Mouse (Mus musculus): ENCODE measurements around the gene Padi1. TPM values are rescaled to one million over a fixed set of nuclear protein-coding genes. Genes with fewer than 3 reads are reported as not detected.

Padi1 gene
- 0.02 TPM in 1 of 2 replicates, not detected in the other for polyA plus RNA-seq (2015; fragmentation: Nextera tagmentation; extraction: Ambion mirVana)

DNA sequence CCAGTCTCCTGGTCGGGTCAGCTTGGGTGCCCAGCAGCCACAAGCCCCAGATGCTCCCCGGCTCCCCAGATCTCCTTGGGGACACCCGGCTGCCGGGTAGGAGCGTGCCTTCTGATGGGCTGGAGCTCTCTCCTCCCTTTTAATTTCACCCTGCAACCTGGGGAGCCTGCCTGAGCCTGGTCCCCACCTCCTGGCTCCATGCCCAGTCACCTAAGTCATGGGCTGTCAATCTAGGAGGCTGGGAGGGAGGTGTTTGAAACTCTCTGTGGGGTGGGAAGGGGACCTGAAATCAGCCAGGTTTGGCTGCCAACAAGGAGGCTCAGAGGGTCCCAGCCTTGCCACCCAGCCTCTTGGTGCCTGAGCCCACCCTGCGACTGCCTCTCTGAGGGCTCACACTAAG, at the start of gene Padi1:
Gene Padi1 (minus strand): TSS at position 113 of the 400 bp plus-strand sequence.
- H3K4me1 ChIP-seq (ENCODE audit: insufficient read depth), result no peaks in the 10 kb centered on the region
- H3K9ac ChIP-seq (replicated peaks), result no peak within 1 kb of the TSS
- no peak for TF ChIP-seq EP300 (IDR thresholded peaks at IDR 0.05; ENCODE audit: low read depth)
- TF ChIP-seq CTCF (IDR thresholded peaks at IDR 0.05; ENCODE audit: low read depth), result no peak
- no peak within 1 kb of the TSS for H3K27ac ChIP-seq (ENCODE audit: low read depth)
- no peak for DNase-seq
- 0 out of 2 replicates have a peak, but pooled peaks cover 2% of the 10 kb centered on the region for H3K27me3 ChIP-seq (ENCODE audit: insufficient read depth, low read length)
- no peaks in the 10 kb centered on the region for H3K36me3 ChIP-seq (replicated peaks; ENCODE audit: insufficient read depth, low read length)
- no peaks in the 10 kb centered on the region for H3K9me3 ChIP-seq (ENCODE audit: low read length)
- 83% methylated on average over 6 of the region's 6 CpGs for WGBS (ENCODE audit: insufficient replicate concordance)
- ATAC-seq, result no peak
- H3K4me3 ChIP-seq (ENCODE audit: low read depth, low read length), result no peak within 1 kb of the TSS
- no peak within 1 kb of the TSS for H3K4me2 ChIP-seq (ENCODE audit: low read depth, low read length)

DNA sequence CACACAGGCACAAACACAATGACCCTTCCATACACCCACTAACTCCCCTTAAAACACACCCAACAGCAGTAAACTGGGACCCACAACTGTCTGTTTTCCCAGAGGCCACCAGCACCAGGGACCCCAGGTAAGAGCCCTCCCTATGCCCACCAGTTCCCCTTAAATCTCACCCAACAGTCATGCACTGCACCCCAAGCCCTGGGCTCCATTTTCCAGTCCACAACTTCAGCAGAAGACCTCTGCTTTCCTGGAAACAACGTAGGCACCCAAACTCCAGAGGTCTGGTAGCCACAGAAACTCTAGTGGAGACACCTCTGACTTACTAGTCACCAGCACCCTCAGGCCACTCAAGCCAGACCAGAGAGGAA, 46.6 kb upstream of the Padi1 start:
- Histone ChIP-seq H3K4me2 (ENCODE audit: low read depth, low read length) (no peak overlapping the region), H3K36me3 (replicated peaks; ENCODE audit: insufficient read depth, low read length) (no peaks in the 10 kb centered on the region), H3K4me1 (ENCODE audit: insufficient read depth) (no peaks in the 10 kb centered on the region), H3K27me3 (ENCODE audit: insufficient read depth, low read length) (no peaks in the 10 kb centered on the region), H3K4me3 (ENCODE audit: low read depth, low read length) (no peak overlapping the region), H3K9ac (replicated peaks) (no peak overlapping the region), H3K27ac (ENCODE audit: low read depth) (no peak overlapping the region), H3K9me3 (ENCODE audit: low read length) (0 out of 2 replicates have a peak, but pooled peaks cover 4% of the 10 kb centered on the region)
- TF ChIP-seq EP300 (IDR thresholded peaks at IDR 0.05; ENCODE audit: low read depth) (no peak), CTCF (IDR thresholded peaks at IDR 0.05; ENCODE audit: low read depth) (no peak)
- ATAC-seq (no peak), DNase-seq (no peak)
- 59% methylated on average over 1 of the region's 1 CpGs for WGBS (ENCODE audit: insufficient replicate concordance)

DNA sequence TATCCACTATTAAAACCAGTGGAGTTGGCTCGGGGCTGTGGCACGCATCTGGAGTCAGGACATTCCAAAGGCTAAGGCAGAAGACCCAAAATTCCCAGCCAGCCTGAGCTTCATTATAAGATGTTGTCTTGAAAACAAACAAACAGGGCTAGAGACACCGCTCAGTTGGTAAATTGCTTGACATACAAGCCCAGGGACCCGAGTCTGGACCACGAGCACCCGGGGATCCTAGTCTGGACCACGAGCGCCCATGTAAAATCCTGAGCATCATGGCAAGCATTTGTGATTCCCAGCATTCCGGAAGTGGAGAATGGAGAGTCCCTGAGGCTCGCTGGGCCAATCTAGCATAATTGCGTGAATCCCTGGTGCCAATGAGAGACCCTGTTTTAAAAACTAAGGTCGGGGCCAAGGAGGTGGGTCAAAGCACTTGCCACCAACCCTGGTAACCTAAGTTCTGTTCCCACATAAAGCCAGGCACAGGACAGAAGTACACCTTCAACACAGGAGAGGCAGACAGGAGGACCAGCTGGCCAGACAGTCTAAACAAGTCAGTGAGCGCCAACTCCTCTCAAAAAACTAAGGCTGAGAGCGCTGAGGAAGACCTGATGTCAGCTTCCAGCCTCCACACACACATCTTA, 46.1 kb upstream of the Padi1 start:
- H3K27ac ChIP-seq (ENCODE audit: low read depth), result no peak overlapping the region
- H3K9me3 ChIP-seq (ENCODE audit: low read length), result 0 out of 2 replicates have a peak, but pooled peaks cover 4% of the 10 kb centered on the region
- TF ChIP-seq EP300 (IDR thresholded peaks at IDR 0.05; ENCODE audit: low read depth) (no peak), CTCF (IDR thresholded peaks at IDR 0.05; ENCODE audit: low read depth) (no peak)
- no peaks in the 10 kb centered on the region for H3K4me1 ChIP-seq (ENCODE audit: insufficient read depth)
- H3K4me2 ChIP-seq (ENCODE audit: low read depth, low read length), result no peak overlapping the region
- H3K27me3 ChIP-seq (ENCODE audit: insufficient read depth, low read length), result no peaks in the 10 kb centered on the region
- DNase-seq (no peak), ATAC-seq (no peak)
- no peak overlapping the region for H3K4me3 ChIP-seq (ENCODE audit: low read depth, low read length)
- 82% methylated on average over 14 of the region's 14 CpGs for WGBS (ENCODE audit: insufficient replicate concordance)
- H3K9ac ChIP-seq (replicated peaks), result no peak overlapping the region
- H3K36me3 ChIP-seq (replicated peaks; ENCODE audit: insufficient read depth, low read length), result no peaks in the 10 kb centered on the region

DNA sequence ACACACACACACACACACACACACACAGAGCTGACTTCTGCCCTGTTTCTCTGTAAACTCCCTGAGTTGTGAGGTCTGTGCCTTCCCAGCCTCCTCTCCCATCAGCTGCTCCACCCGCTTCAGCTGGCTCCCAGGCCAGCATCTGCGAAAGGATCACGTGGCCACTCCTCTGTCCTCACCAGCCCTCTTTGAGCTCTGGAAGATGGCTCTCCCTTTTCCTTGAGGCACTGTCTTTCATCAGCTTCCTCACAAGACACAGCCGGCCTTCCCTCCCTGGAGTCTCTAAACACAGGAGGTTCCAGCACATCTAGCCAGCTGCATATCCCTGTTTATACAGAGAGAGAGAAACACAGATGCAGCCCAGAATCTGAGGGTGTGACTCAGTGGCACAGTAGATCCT, 38.3 kb upstream of the Padi1 start:
- Histone ChIP-seq H3K4me3 (ENCODE audit: low read depth, low read length) (no peak overlapping the region), H3K4me1 (ENCODE audit: insufficient read depth) (no peaks in the 10 kb centered on the region), H3K27me3 (ENCODE audit: insufficient read depth, low read length) (0 out of 2 replicates have a peak, but pooled peaks cover 3% of the 10 kb centered on the region), H3K4me2 (ENCODE audit: low read depth, low read length) (no peak overlapping the region), H3K9me3 (ENCODE audit: low read length) (peaks cover 5% of the 10 kb centered on the region; the same call in 1 of the 2 replicates), H3K9ac (replicated peaks) (no peak overlapping the region), H3K27ac (ENCODE audit: low read depth) (no peak overlapping the region), H3K36me3 (replicated peaks; ENCODE audit: insufficient read depth, low read length) (no peaks in the 10 kb centered on the region)
- no peak for ATAC-seq
- peak; percentile 9 for DNase-seq
- TF ChIP-seq EP300 (IDR thresholded peaks at IDR 0.05; ENCODE audit: low read depth) (no peak), CTCF (IDR thresholded peaks at IDR 0.05; ENCODE audit: low read depth) (no peak)
- 39% methylated on average over 4 of the region's 4 CpGs for WGBS (ENCODE audit: insufficient replicate concordance)

DNA sequence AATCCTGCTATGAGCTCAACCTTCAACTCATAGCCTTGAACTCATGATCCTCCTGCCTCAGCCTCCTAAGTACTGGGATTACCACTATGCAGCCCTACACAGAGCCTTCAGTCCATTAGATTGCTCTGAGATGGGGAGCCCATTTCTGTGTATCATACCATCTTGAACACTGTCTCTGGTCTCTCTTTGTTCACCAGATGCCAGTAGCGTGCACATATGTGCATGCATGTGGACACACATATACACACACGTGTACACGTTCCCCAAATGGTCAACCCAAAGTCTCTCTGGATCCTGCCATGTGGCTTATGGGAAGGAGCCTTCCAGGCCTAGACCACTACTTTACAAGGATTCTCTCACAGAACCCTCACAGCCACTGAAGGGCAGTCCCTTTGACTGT, 37.4 kb upstream of the Padi1 start:
- Histone ChIP-seq H3K9ac (replicated peaks) (no peak overlapping the region), H3K4me1 (ENCODE audit: insufficient read depth) (no peaks in the 10 kb centered on the region), H3K9me3 (ENCODE audit: low read length) (peaks cover 5% of the 10 kb centered on the region; the same call in 1 of the 2 replicates), H3K4me2 (ENCODE audit: low read depth, low read length) (no peak overlapping the region), H3K36me3 (replicated peaks; ENCODE audit: insufficient read depth, low read length) (no peaks in the 10 kb centered on the region), H3K4me3 (ENCODE audit: low read depth, low read length) (no peak overlapping the region), H3K27ac (ENCODE audit: low read depth) (no peak overlapping the region), H3K27me3 (ENCODE audit: insufficient read depth, low read length) (0 out of 2 replicates have a peak, but pooled peaks cover 3% of the 10 kb centered on the region)
- TF ChIP-seq CTCF (IDR thresholded peaks at IDR 0.05; ENCODE audit: low read depth) (no peak), EP300 (IDR thresholded peaks at IDR 0.05; ENCODE audit: low read depth) (no peak)
- no peak for DNase-seq
- no peak for ATAC-seq
- 94% methylated on average over 3 of the region's 3 CpGs for WGBS (ENCODE audit: insufficient replicate concordance)

DNA sequence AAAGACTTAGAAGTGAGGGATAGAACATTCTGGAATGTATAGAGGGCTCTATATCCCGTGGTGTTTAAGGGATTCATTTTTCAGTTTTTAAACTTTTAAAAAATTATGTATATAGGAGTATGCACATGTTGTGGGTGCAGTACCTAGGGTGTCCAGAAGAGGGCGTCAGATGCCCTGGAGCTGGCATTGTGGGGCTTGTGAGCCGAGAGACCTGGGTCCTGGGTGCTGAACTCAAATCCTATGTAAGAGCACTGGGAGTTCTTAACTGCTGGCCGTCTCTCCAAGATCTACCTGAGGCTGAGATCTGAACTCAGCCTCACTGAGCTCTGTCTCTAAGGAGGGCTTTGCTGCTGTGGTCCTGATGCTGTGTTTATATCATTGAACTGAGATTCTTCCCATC, 36.8 kb upstream of the Padi1 start:
- no peak overlapping the region for H3K27ac ChIP-seq (ENCODE audit: low read depth)
- H3K4me2 ChIP-seq (ENCODE audit: low read depth, low read length), result no peak overlapping the region
- ATAC-seq, result no peak
- 0 out of 2 replicates have a peak, but pooled peaks cover 3% of the 10 kb centered on the region for H3K27me3 ChIP-seq (ENCODE audit: insufficient read depth, low read length)
- H3K9ac ChIP-seq (replicated peaks), result no peak overlapping the region
- H3K36me3 ChIP-seq (replicated peaks; ENCODE audit: insufficient read depth, low read length), result no peaks in the 10 kb centered on the region
- peaks cover 5% of the 10 kb centered on the region; the same call in 1 of the 2 replicates for H3K9me3 ChIP-seq (ENCODE audit: low read length)
- WGBS (ENCODE audit: insufficient replicate concordance), result 59% methylated on average over 4 of the region's 4 CpGs
- H3K4me1 ChIP-seq (ENCODE audit: insufficient read depth), result no peaks in the 10 kb centered on the region
- no peak for TF ChIP-seq EP300 (IDR thresholded peaks at IDR 0.05; ENCODE audit: low read depth)
- peak; percentile 44 for TF ChIP-seq CTCF (IDR thresholded peaks at IDR 0.05; ENCODE audit: low read depth)
- no peak overlapping the region for H3K4me3 ChIP-seq (ENCODE audit: low read depth, low read length)
- DNase-seq, result peak; percentile 17
